Mouse (Mus musculus) ES-E14 (cell line): Measurements from ENCODE around the gene Ttc22.

Experiments used
- HCFC1 ChIP-seq: IDR thresholded peaks from 2 replicates; pipeline ENCODE4 v1.6.1; 2012; ENCODE audit warnings: low read length, inconsistent platforms, borderline replicate concordance; ENCODE audit not compliant: insufficient read depth
- MAFK ChIP-seq: IDR thresholded peaks from 2 replicates; pipeline ENCODE4 v1.6.1; 2014; ENCODE audit warnings: mild to moderate bottlenecking, low read depth, low read length, inconsistent platforms; ENCODE audit not compliant: insufficient read depth
- ZC3H11A ChIP-seq: IDR thresholded peaks from 2 replicates; pipeline ENCODE4 v1.6.1; 2012; ENCODE audit warnings: low read depth, mild to moderate bottlenecking, inconsistent platforms, low read length, borderline replicate concordance

DNA sequence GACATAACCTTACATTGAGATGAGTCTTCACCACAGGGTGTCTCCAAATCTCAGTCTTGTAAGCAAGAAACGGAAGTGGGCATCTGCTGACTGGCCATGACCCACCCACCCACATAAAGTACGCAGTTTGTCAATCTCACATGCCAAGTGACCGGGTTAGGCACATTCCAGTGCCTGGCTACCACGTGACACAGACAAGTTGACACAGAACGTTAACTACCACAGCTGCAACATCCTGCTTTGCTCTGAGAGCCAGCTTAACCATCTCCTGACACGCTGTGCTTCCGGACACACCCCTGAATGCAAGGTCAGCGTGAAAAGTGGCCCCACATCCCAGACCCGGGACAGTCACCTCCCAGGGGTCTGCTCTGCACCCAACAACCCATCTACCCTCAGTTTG lies 32.1 kb upstream of the Ttc22 start:
- no peak for TF ChIP-seq HCFC1
- no peak for TF ChIP-seq MAFK
- no peak for TF ChIP-seq ZC3H11A
